Mouse (Mus musculus): ENCODE results near the gene Chka. TPM values are rescaled to one million over a fixed set of nuclear protein-coding genes. Genes with fewer than 3 reads are reported as not detected.

Gene Chka
- total and polyA plus RNA-seq, 3 experiments = 7.6 to 13.0 (median 10.1) TPM

DNA sequence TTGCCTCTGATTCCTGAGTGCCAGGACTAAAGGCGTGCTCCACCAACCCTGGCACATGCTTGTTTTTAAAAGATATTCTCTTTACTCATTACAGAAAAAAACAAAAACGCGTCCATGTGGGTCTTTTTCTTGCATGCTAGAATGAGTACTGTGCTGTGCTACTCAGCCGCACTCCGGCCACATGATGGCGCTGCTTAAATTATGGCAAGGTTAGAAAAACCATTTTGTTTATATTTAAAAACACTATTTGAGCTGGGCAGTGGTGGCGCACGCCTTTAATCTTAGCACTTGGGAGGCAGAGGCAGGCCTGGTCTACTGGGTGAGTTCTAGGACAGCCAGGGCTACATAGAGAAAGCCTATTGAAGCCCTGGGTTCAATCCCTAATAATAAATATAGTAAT, 38.6 kb downstream of the Chka start:
- Histone ChIP-seq H3K79me2 (replicated peaks; ENCODE audit: control insufficient read depth, extremely low read depth, insufficient read depth, poor library complexity, severe bottlenecking) (no peaks in the 10 kb centered on the region), H3K36me3 (replicated peaks in 1 of 2; ENCODE audit: control insufficient read depth in 1 of 2, insufficient read depth in 1 of 2, low read length in 1 of 2) (peaks cover 52 to 85% of the 10 kb centered on the region in 2 experiments), H3K27me3 (replicated peaks) (no peaks in the 10 kb centered on the region), H3K9ac (ENCODE audit: insufficient read depth, low read depth) (no peak overlapping the region), H3K4me3 (replicated peaks in 1 of 3; ENCODE audit: low read depth in 2 of 3, low read length in 2 of 3, poor library complexity in 1 of 3) (no peak overlapping the region), H3K4me1 (ENCODE audit: control insufficient read depth in 1 of 2, insufficient read depth in 2 of 2) (no peaks in the 10 kb centered on the region), H3K9me3 (replicated peaks; ENCODE audit: low read length) (no peaks in the 10 kb centered on the region), H3K27ac (ENCODE audit: insufficient read depth, low read depth) (no peak overlapping the region), H3K4me2 (ENCODE audit: insufficient read depth, low read depth, poor library complexity, severe bottlenecking) (no peak overlapping the region)
- in situ Hi-C loops (cut with MboI; ENCODE audit: low pct_ligation_motif_present, low pct_unique_long_range_greater_than_20kb, low sequenced_read_pairs) = no loop called here
- peak; percentile 53 for DNase-seq (ENCODE audit: extremely low read depth)
- TF ChIP-seq CTCF (conservative IDR thresholded peaks at IDR 0.05 in 1 of 2, IDR thresholded peaks at IDR 0.05 in 1 of 2; ENCODE audit: low read depth in 2 of 2, low read length in 2 of 2) = peak; percentile 23 to 76; a peak in 3 of 4 replicates
- no peak for TF ChIP-seq SIN3A (IDR thresholded peaks at IDR 0.05; ENCODE audit: low read length)
- TF ChIP-seq SMC3 (IDR thresholded peaks at IDR 0.05; ENCODE audit: low read depth, low read length) = peak; percentile 82
- TF ChIP-seq UBTF (IDR thresholded peaks at IDR 0.05; ENCODE audit: low read depth, low read length) = no peak
- no peak for TF ChIP-seq POLR2A (IDR thresholded peaks at IDR 0.05; ENCODE audit: low read depth, low read length)
- TF ChIP-seq NELFE (IDR thresholded peaks at IDR 0.05; ENCODE audit: low read depth, low read length) = no peak
- TF ChIP-seq RAD21 (IDR thresholded peaks at IDR 0.05; ENCODE audit: low read depth, low read length) = peak; percentile 55
- dilution Hi-C loops (cut with MboI; ENCODE audit: extremely low pct_ligation_motif_present, extremely low pct_unique_long_range_greater_than_20kb, low sequenced_read_pairs) = no loop called here

DNA sequence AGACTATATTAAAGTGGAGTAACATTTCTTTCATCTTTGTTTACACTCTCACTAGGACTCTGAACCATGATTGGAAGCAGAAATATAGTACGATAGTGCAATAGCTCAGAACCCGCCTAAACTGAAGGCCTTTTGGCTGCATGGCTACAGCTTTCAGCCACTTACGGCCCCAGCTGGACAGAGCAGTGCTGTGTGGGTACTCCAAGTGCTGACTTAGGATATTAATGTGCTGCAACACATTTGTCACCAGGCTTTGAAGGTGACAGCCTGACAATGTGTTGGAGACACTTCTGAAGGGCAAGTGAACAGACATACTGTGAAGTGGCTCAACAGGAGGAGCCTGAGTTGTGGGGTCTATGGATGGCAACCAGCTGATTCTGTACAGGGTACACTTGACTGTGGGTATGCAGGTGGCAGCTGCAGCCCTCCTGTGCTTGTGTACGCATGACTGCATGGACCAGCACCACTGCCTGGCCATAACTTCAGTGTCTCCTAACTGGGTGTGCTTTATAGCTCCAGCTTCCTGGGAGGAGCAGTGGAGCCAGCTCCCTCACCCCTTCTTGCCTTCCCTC, 42.1 kb downstream of the Chka start:
- dilution Hi-C loops (cut with MboI; ENCODE audit: extremely low pct_ligation_motif_present, extremely low pct_unique_long_range_greater_than_20kb, low sequenced_read_pairs) (no loop called here), in situ Hi-C loops (cut with MboI; ENCODE audit: low pct_ligation_motif_present, low pct_unique_long_range_greater_than_20kb, low sequenced_read_pairs) (no loop called here)
- no peak overlapping the region for H3K9ac ChIP-seq (ENCODE audit: insufficient read depth, low read depth)
- H3K9me3 ChIP-seq (replicated peaks; ENCODE audit: low read length) = no peaks in the 10 kb centered on the region
- H3K4me2 ChIP-seq (ENCODE audit: insufficient read depth, low read depth, poor library complexity, severe bottlenecking) = no peak overlapping the region
- H3K4me3 ChIP-seq (replicated peaks in 1 of 3; ENCODE audit: low read depth in 2 of 3, low read length in 2 of 3, poor library complexity in 1 of 3) = no peak overlapping the region
- H3K27me3 ChIP-seq (replicated peaks) = no peaks in the 10 kb centered on the region
- TF ChIP-seq USF2 (conservative IDR thresholded peaks at IDR 0.05; ENCODE audit: low read depth, low read length) (no peak), NRF1 (IDR thresholded peaks at IDR 0.05; ENCODE audit: low read depth, low read length) (no peak), POLR2A (IDR thresholded peaks at IDR 0.05; ENCODE audit: low read depth, low read length) (no peak), EP300 (IDR thresholded peaks at IDR 0.05; ENCODE audit: low read length) (no peak), MYC (IDR thresholded peaks at IDR 0.05; ENCODE audit: low read depth, low read length) (no peak), USF1 (IDR thresholded peaks at IDR 0.05; ENCODE audit: low read depth, low read length) (no peak), HCFC1 (IDR thresholded peaks at IDR 0.05; ENCODE audit: low read depth, low read length) (no peak), MXI1 (IDR thresholded peaks at IDR 0.05; ENCODE audit: low read depth, low read length) (no peak), CHD1 (IDR thresholded peaks at IDR 0.05; ENCODE audit: low read depth, low read length) (no peak), NELFE (IDR thresholded peaks at IDR 0.05; ENCODE audit: low read depth, low read length) (no peak), E2F4 (IDR thresholded peaks at IDR 0.05; ENCODE audit: insufficient replicate concordance, low read depth, low read length) (no peak), IRF4 (IDR thresholded peaks at IDR 0.05; ENCODE audit: low read depth, low read length) (no peak), TBP (conservative IDR thresholded peaks at IDR 0.05; ENCODE audit: low read depth, low read length) (no peak)
- no peak overlapping the region for H3K27ac ChIP-seq (ENCODE audit: insufficient read depth, low read depth)
- H3K36me3 ChIP-seq (replicated peaks in 1 of 2; ENCODE audit: control insufficient read depth in 1 of 2, insufficient read depth in 1 of 2, low read length in 1 of 2) = peaks cover 76 to 92% of the 10 kb centered on the region in 2 experiments
- no peak for DNase-seq (ENCODE audit: extremely low read depth)
- H3K4me1 ChIP-seq (ENCODE audit: control insufficient read depth in 1 of 2, insufficient read depth in 2 of 2) = peaks cover 4% of the 10 kb centered on the region in 2 experiments
- no peaks in the 10 kb centered on the region for H3K79me2 ChIP-seq (replicated peaks; ENCODE audit: control insufficient read depth, extremely low read depth, insufficient read depth, poor library complexity, severe bottlenecking)
